In genomic region chr17:26004711-26005110, GRCm38 (mm10) we compare ENCODE assay signal across 1 mouse cellular context.
TF ChIP-seq lines count a peak whose summit lies in the region.

No protein-coding gene starts in this region.

TF ChIP-seq in MEL, 35 proteins besides CTCF, POLR2A, EP300 and RAD21:
- no peak for TF ChIP-seq GABPA (IDR thresholded peaks at IDR 0.05; ENCODE audit: low read depth, low read length)
- TF ChIP-seq POLR2AphosphoS5 (IDR thresholded peaks at IDR 0.05; ENCODE audit: borderline replicate concordance, low read depth, low read length): no peak
- TF ChIP-seq UBTF (IDR thresholded peaks at IDR 0.05; ENCODE audit: borderline replicate concordance, insufficient read depth, low read depth, low read length): no peak
- TF ChIP-seq MAX (IDR thresholded peaks at IDR 0.05; ENCODE audit: low read length): no peak
- TF ChIP-seq ZMIZ1 (IDR thresholded peaks at IDR 0.05; ENCODE audit: low read depth, low read length): no peak
- TF ChIP-seq ETS1 (IDR thresholded peaks at IDR 0.05; ENCODE audit: low read depth, low read length): no peak
- no peak for TF ChIP-seq CHD1 (IDR thresholded peaks at IDR 0.05; ENCODE audit: low read depth, low read length)
TF ChIP-seq in MEL: peak in this region for 0.
